Mouse (Mus musculus): ENCODE data around the gene Phrf1. TPM values are rescaled to one million over a fixed set of nuclear protein-coding genes. Genes with fewer than 3 reads are reported as not detected.

Phrf1 gene
- total RNA-seq, 1 experiment from 2014 or later, result 51.4 TPM

GRCm38 (mm10) chr7:141277701-141278678 lies 49.4 kb downstream of the Phrf1 start:
- ATAC-seq (replicated peaks; ENCODE audit: insufficient number of reproducible peaks, low FRiP score, low TSS enrichment, poor library complexity, severe bottlenecking), result no peak

GRCm38 (mm10) chr7:141278766-141279590 lies 50.4 kb downstream of the Phrf1 start, which contains the start of gene Sct:
Gene Sct (minus strand): TSS chr7:141279133.
- ATAC-seq (replicated peaks; ENCODE audit: insufficient number of reproducible peaks, low FRiP score, low TSS enrichment, poor library complexity, severe bottlenecking), result no peak

GRCm38 (mm10) chr7:141281442-141281841 lies 52.9 kb downstream of the Phrf1 start:
- ATAC-seq (replicated peaks; ENCODE audit: insufficient number of reproducible peaks, low FRiP score, low TSS enrichment, poor library complexity, severe bottlenecking), result no peak

- no peak for ATAC-seq (replicated peaks; ENCODE audit: insufficient number of reproducible peaks, low FRiP score, low TSS enrichment, poor library complexity, severe bottlenecking)
These were observed 54.2 kb downstream of the Phrf1 start for GRCm38 (mm10) chr7:141282756-141283155.

DNA sequence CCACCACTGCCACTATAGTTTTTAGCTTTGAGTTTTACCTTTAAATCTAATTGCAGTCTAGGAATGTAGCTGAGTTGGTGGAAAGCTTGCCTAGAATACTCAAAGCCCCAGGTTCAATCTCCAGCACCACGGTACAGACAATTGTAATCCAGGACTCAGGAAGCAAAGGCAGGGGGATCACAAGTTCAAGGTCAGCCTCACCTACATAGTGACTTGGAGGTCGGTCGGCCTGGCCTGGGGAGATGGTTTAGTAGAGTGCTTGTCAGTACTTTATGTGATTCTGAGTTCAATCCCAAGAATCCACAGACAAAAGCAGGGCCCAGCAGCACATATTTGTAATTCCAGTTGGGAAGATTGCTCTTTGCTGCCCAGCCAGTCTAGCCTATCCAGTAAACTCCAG lies 59.5 kb downstream of the Phrf1 start:
- ATAC-seq (replicated peaks; ENCODE audit: insufficient number of reproducible peaks, low FRiP score, low TSS enrichment, poor library complexity, severe bottlenecking), result no peak

DNA sequence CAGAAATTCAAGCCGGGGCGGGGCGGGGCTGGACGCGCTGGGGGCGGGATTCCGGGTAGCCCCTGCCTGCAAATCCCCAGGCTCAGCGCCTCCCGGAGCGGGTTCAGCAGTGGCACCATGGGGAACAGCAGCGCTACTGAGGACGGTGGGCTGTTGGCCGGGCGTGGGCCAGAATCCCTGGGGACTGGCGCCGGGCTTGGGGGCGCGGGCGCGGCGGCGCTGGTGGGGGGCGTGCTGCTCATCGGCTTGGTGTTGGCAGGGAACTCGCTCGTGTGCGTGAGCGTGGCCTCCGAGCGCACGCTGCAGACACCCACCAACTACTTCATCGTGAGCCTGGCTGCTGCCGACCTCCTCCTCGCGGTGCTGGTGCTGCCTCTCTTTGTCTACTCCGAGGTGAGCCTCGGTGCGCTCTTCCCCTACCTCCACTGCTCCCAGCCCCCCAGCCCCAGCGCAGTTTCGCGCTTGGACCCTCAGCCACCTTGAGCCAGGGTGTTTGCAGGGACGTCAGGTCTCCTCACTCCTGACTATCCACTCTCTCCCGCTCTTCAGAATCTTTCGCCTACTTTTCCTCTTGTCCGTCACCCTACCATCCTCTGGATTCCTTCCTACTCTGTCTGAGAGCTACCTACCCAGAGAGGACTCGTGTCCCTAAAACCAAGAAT lies 63.5 kb downstream of the Phrf1 start, which contains the start of gene Drd4:
TSS of gene Drd4 (plus strand) at position 86 of the 662 bp plus-strand sequence.
- ATAC-seq (replicated peaks; ENCODE audit: insufficient number of reproducible peaks, low FRiP score, low TSS enrichment, poor library complexity, severe bottlenecking), result no peak

- no peak for ATAC-seq (replicated peaks; ENCODE audit: insufficient number of reproducible peaks, low FRiP score, low TSS enrichment, poor library complexity, severe bottlenecking)
These were observed 64.2 kb downstream of the Phrf1 start for GRCm38 (mm10) chr7:141292583-141293388.

DNA sequence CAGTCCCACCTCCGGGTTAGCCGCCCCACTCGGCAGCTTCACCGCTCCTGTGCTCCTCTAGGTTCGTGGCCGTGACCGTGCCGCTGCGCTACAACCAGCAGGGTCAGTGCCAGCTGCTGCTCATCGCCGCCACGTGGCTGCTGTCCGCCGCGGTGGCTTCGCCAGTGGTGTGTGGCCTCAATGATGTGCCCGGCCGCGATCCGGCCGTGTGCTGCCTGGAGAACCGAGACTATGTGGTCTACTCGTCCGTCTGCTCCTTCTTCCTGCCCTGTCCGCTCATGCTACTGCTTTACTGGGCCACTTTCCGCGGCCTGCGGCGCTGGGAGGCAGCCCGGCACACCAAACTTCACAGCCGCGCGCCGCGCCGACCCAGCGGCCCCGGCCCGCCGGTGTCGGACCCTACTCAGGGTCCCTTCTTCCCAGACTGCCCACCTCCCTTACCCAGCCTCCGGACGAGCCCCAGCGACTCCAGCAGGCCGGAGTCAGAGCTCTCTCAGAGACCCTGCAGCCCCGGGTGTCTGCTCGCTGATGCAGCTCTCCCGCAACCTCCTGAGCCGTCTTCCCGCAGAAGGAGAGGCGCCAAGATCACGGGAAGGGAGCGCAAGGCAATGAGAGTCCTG lies 65.4 kb downstream of the Phrf1 start:
- 0 out of 2 replicates have a peak, but pooled peaks have one; percentile 29 for ATAC-seq (replicated peaks; ENCODE audit: insufficient number of reproducible peaks, low FRiP score, low TSS enrichment, poor library complexity, severe bottlenecking)

DNA sequence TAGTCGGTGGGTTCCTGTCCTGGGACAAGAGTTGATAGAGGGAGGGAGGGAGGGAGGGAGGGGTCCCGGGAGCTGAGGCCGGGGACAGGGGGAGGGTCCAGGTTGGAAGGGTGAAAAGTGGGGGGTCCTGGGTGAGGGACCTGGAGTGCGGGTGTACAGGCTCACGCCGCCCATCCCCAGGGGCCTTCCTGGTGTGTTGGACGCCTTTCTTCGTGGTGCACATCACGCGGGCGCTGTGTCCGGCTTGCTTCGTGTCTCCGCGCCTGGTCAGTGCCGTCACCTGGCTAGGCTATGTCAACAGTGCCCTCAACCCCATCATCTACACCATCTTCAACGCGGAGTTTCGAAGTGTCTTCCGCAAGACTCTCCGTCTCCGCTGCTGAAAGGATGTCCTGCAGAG lies 65.9 kb downstream of the Phrf1 start:
- ATAC-seq (replicated peaks; ENCODE audit: insufficient number of reproducible peaks, low FRiP score, low TSS enrichment, poor library complexity, severe bottlenecking), result 0 out of 2 replicates have a peak, but pooled peaks have one; percentile 15

GRCm38 (mm10) chr7:141297926-141298650 lies 69.5 kb downstream of the Phrf1 start:
- no peak for ATAC-seq (replicated peaks; ENCODE audit: insufficient number of reproducible peaks, low FRiP score, low TSS enrichment, poor library complexity, severe bottlenecking)

- ATAC-seq (replicated peaks; ENCODE audit: insufficient number of reproducible peaks, low FRiP score, low TSS enrichment, poor library complexity, severe bottlenecking), result no peak
These were observed 70.6 kb downstream of the Phrf1 start for GRCm38 (mm10) chr7:141299175-141299574.

DNA sequence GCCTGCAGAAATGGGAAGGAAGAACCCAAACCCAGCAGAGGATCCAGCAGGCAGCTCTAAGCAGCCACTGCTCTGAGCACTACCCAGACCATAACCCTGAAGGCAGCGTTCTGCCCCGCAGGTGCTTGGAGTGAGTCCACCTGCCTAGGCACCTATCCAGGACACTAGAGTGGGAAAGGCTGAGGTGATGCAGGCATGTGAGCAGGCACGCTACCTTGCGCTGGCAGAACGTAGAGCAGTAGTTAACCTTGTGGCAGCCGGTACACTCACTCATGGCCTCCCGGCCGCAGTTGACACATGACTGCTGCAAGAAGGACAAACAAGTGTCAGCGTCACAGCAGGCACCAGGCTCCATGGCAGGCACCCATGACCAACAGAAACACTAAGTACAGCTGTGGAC lies 72.8 kb downstream of the Phrf1 start:
- no peak for ATAC-seq (replicated peaks; ENCODE audit: insufficient number of reproducible peaks, low FRiP score, low TSS enrichment, poor library complexity, severe bottlenecking)

DNA sequence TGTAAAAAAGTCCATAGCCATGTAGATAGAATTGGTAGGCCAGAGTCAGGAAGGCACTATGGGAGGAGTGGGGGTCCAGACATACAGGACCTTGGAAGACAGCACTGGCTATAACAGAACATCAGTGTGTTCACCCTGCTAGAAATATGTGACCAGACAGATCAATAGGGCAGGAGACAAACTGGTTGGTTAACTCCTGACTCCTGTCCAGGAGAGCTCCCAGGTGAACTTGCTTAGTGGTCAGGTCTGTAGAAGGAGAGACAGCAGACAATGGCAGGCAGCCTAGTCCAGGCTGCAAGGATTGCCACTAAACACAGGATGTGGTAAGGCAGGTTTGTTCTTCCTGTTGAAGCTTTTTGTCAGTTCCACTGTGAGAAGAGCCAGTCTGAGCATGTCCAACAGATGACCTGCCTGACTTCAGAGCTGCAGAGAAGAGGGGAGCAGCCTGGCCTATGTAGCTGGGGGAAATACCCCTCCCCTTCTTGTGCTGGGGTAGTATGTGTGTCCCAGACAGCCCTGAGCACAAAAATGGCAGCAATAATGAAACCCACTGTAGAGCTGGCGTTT lies 74.2 kb downstream of the Phrf1 start:
- peak; percentile 36; the same call in 1 of the 2 replicates for ATAC-seq (replicated peaks; ENCODE audit: insufficient number of reproducible peaks, low FRiP score, low TSS enrichment, poor library complexity, severe bottlenecking)

GRCm38 (mm10) chr7:141304537-141304936 lies 76.0 kb downstream of the Phrf1 start:
- ATAC-seq (replicated peaks; ENCODE audit: insufficient number of reproducible peaks, low FRiP score, low TSS enrichment, poor library complexity, severe bottlenecking), result no peak

Measured in monocyte, adult 5-6 weeks (primary cell).